Mouse (Mus musculus) neutrophil, adult 5-6 weeks (primary cell): ENCODE data around the gene Serpine1. TPM values are rescaled to one million over a fixed set of nuclear protein-coding genes. Genes with fewer than 3 reads are reported as not detected.

ENCODE experiments used
- ATAC-seq: fragments of 151-379, 151-347 bp; 2 replicates; pipeline ENCODE4 v1.8.0; 2017; ENCODE audit warnings: mild to moderate bottlenecking, moderate TSS enrichment; ENCODE audit not compliant: insufficient number of reproducible peaks, poor library complexity, low FRiP score, severe bottlenecking; ENCODE audit errors: extremely low read depth
- total RNA-seq: library from RNA; stranded (forward); fragments of 200-1000 nt; gene quantifications from 2 replicates; pipeline ENCODE4 v1.2.3, GENCODE M21; 2017

Gene Serpine1
- total RNA-seq, 1 experiment from 2014 or later = not detected

DNA sequence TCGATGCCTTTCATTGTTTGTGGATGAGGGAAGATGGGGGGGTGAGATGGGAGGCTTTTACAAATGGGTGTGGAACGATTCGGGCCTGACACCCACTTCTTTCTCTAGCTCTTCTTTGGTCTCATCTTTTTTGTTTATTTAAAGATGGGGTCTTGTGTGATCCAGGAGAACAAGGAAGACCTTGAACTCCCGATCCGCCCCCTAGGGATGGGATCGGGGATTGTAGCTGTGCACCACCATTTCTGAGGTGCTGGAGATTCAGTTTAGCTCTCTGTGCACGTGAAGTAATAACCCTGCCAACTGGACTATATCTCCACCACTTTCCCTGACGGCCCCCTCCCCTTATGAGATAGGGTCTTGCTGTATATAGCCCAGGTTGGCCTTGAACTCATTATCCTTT is 6.1 kb downstream of the Serpine1 start:
- ATAC-seq = no peak

DNA sequence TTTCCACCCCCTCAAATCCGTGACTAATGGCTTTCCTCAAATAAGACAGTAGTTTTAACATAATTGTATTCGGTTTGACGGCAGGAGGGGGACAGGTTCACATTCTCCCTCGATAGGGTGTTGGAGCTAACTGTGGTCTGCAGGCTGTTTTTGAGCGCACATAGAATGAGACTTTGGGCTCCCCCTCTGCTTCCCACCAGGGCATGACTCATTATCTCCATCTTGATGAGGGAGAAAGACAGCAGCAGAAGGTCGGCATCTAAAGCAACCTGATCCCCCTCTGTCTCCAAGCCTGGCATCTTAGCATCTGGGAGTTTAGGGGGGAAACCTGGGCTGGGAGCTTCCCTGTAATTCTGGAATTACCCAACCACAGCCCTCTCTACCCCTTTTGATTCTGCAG is 6.6 kb downstream of the Serpine1 start:
- no peak for ATAC-seq

DNA sequence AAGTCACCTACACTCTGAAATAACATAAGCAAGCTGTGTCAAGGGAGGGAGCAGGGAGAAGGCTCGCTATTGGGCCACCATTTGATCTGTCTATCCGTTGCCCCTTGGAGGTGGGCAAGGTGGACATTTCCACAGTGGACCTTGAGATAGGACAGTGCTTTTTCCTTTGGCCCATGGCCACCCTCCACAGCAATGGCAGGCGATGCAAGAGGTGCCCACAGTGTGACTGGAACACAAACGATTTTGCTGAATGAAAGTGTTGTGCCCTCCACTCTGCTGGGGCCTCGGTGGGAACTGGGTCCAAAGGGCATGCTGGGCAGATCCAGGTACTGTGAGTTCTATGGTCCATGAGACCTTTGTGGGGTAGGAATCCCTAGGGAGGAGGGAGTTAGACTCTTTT is 9.5 kb downstream of the Serpine1 start:
- ATAC-seq = no peak

DNA sequence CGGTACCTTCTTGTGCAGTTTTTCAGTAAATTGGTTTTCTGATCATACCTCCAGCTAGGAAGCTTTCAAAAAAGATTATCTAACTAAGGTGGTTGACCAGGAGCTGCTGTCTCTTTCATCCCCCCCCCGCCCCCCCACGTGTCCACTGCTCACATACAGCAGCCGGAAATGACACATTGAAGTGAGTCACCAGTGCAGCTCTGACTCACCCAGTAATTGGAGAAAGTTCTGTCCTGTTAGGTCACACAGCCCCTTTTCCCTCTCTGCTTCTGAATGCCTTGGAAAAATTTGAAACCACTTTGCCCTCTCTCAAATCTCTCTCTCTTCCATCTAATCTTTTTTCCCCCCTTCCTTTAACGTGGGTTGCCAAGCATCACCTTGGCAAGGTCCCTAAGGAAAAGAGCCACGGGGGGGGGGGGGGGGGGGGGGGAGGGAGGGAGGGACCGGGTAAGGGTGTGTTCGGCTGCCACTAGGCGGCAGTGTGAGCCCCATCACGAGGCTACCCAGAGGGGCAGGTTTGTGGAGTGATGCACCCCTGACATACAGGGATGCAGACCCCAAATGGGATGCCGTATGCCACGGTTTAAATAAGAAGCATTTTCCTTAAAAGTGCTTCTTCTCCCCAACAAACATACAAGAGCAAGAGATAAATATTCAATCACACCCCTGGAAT is 10.1 kb downstream of the Serpine1 start:
- no peak for ATAC-seq

DNA sequence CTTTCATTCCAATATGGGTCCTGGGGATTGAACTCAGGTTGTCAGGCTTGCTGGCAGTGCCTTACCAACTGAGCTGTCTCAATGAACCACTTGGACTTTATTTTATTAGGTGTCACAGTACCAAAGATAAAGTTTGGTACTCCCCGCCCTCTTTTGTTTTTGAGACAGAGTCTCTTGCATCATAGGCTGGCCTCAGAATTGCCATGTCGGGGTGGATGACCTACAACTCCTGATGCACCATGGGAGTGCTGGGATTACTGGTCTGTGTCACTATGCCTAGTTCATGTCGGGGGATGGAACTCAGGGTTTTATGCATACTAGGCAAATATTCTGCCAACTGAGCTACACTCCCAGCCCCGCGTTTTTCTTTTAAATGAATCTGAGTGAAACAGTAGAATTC is 17.2 kb downstream of the Serpine1 start:
- ATAC-seq = no peak

DNA sequence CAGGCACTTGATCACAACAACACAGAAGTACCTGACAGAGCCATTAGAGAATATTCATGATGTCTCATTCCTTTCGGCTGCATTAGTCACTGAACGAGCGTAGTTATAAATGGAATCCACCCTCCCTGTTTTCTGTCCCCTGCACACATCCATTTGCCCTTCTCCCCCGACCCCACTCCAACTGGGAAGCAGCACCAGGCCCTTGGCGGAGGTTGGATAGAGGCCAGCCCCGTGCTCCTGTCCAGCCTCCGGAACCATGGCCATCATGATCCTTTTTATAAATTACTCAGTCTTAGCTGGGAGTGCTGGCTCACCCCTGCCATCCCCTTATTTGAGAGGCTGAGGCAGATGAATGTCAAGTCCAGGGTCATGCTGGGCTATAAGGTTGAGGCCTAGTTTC is 17.8 kb downstream of the Serpine1 start:
- no peak for ATAC-seq

DNA sequence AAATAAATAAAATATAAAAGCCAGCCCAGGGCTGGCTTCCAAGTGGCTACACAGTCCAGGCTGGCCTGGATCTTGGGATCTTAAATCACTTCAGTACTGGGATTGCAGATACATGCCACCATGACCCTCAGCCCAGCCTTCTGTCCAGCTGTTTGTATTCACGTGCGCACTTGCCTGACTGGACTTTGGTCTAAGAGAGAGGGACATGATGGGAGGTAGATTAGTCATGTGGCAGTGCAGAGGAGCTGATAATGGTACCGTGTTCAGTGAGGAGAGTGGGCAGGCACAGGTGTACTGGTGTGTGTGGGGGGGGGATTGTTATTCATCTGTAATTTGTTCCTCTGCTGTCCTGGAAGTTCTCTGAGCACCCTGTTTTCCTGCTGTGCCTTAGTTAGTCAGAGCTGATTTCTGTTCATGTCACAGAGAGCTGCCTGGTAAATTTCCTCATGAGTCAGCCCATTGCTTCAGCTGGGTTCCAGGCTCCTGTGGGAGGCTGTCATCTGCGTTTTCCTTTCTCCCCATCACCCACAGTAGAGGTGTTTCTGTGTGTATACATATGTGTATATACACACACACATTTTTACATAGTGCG is 20.1 kb downstream of the Serpine1 start:
- no peak for ATAC-seq

DNA sequence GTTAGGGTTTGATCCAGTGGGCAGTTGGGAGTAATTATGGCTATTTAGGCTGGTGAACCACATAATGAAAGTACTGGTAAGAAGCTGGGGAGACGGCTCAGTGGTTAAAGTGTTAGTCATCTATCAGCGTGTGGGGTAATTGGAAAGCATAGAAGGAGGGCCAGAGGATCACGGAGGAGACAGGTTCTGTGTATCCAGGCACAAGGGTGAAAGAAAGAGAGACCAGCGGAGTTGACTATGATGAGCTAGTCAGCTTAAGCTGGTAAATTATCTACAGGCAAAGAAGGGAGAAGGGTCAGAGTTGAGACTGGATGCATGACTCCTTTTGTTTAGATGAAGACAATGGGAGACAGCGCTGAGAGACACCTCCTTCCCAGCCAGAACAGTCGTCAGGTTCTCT is 20.9 kb downstream of the Serpine1 start:
- ATAC-seq = no peak

DNA sequence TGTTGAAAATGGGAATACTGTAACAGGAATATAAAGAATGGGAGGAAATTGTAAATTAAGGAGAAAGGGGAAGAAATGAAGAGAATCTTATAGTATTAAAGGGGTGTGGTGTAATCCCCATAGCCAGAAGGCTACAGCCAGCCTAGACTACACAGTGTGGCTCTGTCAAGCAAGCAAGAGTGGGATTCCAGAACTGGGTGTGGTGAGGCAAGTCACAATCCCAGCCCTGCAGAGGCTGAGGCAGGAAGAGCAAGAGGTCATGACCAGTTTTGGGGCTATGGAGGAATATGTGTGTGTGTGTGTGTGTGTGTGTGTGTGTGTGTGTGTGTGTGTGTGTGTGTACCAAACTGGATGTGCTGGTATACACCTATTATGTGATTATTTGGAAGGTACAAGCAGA is 25.1 kb downstream of the Serpine1 start:
- no peak for ATAC-seq

DNA sequence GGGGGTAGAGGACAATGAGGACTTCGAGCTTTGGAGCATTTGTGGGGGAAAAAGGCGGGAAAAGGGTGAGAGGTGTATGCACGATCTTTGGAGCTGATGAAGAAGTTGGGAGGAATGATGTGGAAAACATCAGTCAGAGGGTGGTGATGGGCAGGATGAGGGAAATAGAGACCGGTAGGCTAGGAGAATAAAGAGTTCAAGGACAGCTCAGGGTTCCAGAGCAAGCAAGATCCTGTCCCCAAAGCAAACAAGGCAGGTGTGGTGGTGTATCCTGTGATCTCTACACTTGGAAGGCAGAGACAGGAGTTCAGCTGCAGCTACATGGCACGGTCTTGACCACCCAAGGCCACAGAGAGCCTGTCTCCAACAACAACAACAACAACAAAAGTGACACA is 25.7 kb downstream of the Serpine1 start:
- no peak for ATAC-seq

DNA sequence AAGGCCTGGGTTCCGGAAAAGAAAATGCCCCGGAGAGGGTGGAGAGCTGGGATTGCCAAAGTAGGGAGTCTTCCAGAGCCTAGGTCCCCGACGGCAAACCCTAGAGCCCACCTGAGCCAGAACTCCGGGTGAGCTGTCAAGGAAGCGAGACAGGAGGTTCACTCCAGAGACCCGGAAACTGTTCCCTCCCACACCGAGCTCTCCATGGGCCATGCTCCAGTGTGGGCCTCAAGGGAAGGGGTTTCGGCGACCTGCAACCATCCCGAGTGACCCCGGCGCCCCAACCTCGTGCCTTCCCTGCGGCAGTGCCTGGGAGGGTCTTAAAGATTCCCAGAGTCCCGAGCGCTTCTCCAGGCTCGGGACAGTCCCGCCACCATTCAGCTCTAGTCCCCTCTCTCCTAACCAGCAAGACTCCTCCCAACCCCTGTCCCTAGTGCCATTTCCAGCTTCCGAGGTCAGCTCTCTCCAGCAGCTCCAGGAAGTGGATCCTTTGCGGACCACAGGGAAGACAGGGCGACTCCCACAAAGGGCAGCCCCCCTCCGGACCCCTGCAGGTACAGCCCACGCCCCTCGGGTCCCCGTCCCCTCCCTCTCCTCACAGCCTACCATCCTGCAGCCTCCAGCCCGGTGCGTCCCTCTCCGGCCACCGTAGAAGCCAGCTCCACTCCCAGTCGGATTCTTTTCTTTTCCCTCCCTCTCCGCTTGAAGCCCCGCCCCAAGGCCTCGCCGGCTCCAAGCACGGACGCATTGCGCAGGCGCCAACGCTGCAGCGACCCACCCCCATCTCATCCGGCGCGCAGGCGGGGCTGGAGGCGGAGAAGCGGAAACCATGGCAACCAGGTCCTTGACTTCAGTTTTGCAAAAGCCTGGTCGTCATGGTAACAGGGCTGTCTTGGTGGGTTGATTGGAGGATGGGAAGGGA is 26.4 kb downstream of the Serpine1 start, which contains the start of gene Ap1s1:
Gene Ap1s1 (minus strand): TSS at position 734 of the 922 bp plus-strand sequence.
- peak; percentile 78 for ATAC-seq

DNA sequence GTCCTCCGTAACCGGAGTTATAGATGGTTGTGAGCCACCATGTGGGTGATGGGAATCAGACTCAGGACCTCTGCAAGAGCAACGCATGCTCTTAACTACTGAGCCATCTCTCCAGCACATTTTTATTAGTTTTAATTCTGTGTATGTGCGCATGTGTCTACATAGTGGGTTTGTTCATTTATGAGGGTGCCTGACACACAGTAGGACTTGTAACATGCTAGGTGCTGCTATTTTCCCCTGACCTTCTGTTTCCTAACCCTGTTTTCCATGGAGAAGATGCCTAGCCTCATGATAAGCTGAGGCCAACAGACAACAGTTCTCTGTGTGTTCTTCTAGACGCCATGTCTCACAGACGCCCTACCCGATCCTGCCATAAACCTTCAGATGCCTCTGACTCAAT is 28.1 kb downstream of the Serpine1 start:
- ATAC-seq = no peak

DNA sequence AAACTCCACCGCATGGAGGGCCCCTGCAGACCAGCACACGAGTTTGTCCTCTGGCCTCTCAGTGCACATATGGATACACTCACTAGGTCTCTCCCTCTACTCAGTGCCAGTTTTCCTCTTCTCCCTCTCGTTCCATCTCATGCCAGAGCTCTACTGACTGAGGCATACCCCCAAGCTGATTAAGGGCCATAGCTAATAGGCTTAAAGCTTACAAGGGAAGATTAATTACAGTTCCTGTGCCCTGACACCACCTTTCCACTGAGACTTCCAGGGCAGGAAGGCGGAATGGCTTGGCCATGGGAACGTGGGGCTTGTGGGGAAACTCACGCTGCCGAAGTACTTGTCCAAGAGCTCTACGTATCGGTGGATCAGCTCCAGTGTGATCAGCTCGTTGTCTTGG is 30.6 kb downstream of the Serpine1 start:
- no peak for ATAC-seq

DNA sequence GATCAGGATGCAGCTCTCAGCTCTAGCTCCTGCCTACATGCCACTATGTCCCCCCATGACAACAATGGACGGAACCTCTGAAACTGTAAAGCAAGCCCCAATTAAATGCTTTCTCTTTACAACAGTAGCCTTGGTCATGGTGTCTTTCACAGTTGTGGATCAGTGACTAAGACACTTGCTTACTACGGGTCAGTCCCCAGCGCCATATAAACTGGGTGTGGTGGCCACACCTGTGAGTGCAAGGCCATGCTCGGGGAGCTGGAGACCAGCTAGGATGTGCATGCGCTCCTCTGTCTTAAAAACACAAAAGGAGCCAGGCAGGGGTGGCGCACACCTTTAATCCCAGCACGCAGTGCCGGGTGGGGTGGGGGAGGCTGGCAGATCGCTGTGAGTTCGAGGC is 32.6 kb downstream of the Serpine1 start:
- ATAC-seq = no peak

DNA sequence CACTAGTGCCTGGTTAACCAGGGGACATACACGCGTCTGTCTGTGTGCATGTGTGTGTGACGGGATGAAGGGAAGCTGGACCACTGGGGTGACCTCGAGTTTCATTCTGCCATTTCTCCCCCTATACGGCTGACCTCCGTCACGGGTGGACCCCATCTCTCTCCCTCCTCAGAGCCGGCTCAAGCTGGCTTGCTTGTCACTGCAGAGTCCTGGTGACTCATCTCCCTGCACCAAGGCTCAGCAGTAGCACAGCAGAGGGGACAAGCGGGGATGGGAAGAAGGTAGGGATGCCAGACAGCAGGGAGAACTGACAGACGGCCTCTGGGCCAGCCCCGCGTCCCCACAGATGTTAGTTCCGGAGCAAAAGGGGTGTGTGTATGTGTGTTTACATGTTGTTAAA is 35.9 kb downstream of the Serpine1 start:
- ATAC-seq = no peak

DNA sequence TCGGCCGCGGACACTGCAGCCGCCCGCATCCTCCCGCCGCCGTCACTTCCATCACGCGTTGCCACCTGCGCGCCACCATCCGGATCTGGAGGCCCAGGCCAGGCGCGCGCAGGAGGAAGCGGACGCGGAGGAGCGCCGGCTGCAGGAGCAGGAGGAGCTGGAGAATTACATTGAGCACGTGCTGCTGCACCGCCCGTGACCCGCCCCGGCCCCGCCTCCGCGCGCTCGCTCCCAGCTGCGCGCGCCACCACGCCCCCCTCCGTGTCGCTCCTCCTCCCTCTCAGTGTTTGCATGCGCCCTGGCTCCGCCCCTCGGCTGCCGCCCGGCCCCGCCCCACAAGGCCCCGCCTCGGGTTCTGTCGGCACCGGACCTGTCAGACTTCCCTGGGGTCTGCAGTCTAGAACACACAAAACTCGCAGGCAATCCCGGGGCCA is 39.4 kb downstream of the Serpine1 start:
- ATAC-seq = peak; percentile 30

DNA sequence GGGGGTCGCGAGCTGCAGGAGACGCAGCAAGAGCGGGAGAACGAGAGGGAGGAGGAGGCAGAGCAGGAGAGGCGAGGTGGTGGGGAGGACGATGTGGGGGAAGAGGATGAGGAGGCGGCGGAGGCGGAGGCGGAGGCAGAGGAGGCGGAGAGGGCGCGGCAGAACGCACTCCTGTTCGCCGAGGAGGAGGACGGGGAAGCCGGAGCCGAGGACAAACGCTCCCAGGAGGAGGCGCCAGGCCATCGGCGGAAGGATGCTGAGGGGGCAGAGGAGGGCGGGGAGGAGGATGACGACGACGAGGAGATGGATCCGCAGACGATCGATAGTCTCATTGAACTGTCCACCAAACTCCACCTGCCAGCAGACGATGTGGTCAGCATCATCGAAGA is 40.0 kb downstream of the Serpine1 start:
- no peak for ATAC-seq

DNA sequence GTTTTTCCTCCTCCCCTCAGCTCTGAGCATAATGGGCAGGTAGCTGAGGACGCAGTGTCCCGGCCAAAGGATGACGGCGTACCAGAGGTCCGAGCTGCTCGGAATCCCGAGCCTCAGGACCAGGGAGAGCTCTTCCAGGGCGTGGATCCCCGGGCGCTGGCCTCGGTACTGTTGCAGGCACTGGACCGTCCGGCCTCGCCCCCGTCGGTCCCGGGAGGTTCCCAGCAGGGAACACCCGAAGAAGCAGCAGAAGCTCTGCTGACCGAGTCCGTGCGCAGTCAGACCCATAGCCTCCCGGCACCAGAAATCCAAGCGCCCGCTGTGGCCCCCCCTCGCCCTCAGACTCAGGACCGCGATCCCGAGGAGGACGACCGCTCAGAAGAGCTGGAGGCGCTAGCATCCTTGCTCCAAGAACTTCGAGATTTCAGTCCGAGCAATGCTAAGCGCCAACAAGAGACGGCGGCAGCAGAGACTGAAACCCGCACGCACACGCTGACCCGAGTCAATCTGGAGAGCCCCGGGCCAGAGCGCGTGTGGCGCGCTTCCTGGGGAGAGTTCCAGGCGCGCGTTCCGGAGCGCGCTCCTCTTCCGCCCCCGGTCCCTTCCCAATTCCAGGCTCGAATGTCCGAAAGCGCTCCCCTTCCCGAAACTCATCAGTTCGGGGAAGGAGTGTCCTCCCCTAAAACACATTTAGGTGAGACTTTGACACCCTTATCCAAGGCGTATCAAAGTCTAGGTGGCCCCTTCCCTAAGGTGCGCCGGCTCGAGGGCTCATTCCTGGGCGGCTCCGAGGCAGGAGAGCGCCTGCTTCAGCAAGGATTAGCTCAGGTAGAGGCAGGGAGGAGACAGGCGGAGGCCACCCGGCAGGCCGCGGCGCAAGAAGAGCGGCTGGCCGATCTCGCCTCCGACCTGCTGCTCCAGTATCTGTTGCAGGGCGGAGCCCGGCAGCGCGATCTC is 40.7 kb downstream of the Serpine1 start:
- no peak for ATAC-seq

DNA sequence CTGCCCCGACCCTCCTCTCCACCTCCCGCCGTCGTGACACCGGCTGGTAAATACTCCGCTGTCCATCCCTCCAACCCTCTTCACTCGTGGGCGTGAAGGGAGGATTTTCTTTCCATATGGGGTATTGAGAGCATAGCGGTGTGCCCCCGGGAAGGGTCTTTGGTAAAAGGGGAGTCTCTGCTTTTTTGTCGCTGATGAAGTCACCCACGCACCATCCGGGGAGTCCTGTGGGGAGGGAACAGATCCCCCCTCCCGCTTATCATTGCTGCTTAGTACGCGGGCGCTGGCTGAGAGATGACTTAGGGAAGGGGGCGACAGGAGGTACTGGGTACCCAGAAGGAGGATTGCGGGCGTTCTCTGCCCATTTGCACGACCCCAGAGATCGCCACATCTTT is 41.7 kb downstream of the Serpine1 start:
- no peak for ATAC-seq
